Mouse (Mus musculus): ENCODE results near the gene Rlf. TPM values are rescaled to one million over a fixed set of nuclear protein-coding genes. Genes with fewer than 3 reads are reported as not detected.
"Not testable (repeated sequence)": the region's sequence is repeated elsewhere in the genome, so short reads cannot be mapped to it uniquely, and the experiment has no call there.

The Rlf gene
- total RNA-seq, 2 experiments from 2014 or later = 13.6 to 17.1 TPM

GRCm38 (mm10) chr4:121166697-121167096 is 48.2 kb downstream of the Rlf start:
- not testable (repeated sequence) for DNase-seq

GRCm38 (mm10) chr4:121163501-121164030 is 51.3 kb downstream of the Rlf start:
- DNase-seq = no peak

- DNase-seq = no peak
Observed at GRCm38 (mm10) chr4:121109126-121109525, 105.8 kb downstream of the Rlf start, which contains the start of gene Tmco2. Gene Tmco2, minus strand, starts transcription at chr4:121109226.

GRCm38 (mm10) chr4:121103304-121103703 is 111.6 kb downstream of the Rlf start:
- no peak for DNase-seq

GRCm38 (mm10) chr4:121097650-121098378 is 117.1 kb downstream of the Rlf start, which contains the start of gene Zmpste24:
Gene Zmpste24, minus strand, starts transcription at chr4:121098241.
- DNase-seq = peak; percentile 69

Other genes with a start within 250 kb of the Rlf start
- gene Smap2, start 197.8 kb downstream of the Rlf start, total RNA-seq (2021) = 10 to 100 TPM; 17.6 to 20.4 TPM
- gene Col9a2, start 175.7 kb downstream of the Rlf start, total RNA-seq (2021) = 1 to 10 TPM; 1.5 to 2.1 TPM
- 10 to 100 TPM; 22.8 to 24.6 TPM for gene Zmpste24, start 116.8 kb downstream of the Rlf start, total RNA-seq (2021)
- gene Tmco2, start 105.9 kb downstream of the Rlf start, total RNA-seq (2021) = not detected
- not detected for gene Gm12888, start 109.8 kb upstream of the Rlf start, total RNA-seq (2021)
- not detected for gene Gm12886, start 208.0 kb upstream of the Rlf start, total RNA-seq (2021)